Mouse (Mus musculus) cortical plate, adult 2 months (tissue): ENCODE data around the gene Usp47.

Experiments used
- CTCF ChIP-seq: fragments of 200-500 bp; IDR thresholded peaks from 2 replicates; pipeline ENCODE4 v1.5.1; 2011; ENCODE audit warnings: mild to moderate bottlenecking, control low read depth, low read length; ENCODE audit not compliant: insufficient read depth; ENCODE audit errors: extremely low read depth
- POLR2A ChIP-seq: fragments of 200-500 bp; IDR thresholded peaks from 2 replicates; pipeline ENCODE4 v1.6.1; 2011; ENCODE audit warnings: mild to moderate bottlenecking, low read length, control low read depth; ENCODE audit not compliant: insufficient read depth; ENCODE audit errors: extremely low read depth

GRCm38 (mm10) chr7:112155194-112155593 lies 131.9 kb downstream of the Usp47 start:
- TF ChIP-seq POLR2A (no peak), CTCF (no peak)
